Mouse (Mus musculus): ENCODE results near the gene Crisp1. TPM values are rescaled to one million over a fixed set of nuclear protein-coding genes. Genes with fewer than 3 reads are reported as not detected.

Gene Crisp1
- polyA plus RNA-seq (2015; fragmentation: Nextera tagmentation; extraction: Ambion mirVana): 0.58 and 1.5 TPM in 2 replicates

DNA sequence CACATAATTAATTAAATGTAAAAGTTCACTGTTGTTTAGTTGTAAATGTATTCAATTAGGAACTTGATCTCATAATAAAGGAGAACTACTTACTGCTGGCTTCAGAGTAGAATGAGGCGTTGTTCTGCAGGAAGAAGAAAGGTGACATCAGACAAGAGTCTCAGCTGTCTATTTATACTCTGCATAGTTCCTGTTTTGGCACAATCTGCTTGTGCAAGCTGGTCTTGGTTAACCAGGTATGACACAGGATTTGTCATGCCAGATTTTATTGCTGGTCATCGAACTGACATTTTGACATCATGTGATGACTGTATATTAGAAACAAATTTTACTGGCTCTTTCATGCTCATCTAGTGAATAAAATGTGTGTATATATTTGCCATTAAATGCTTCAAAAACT, at the start of gene Crisp1:
Crisp1 (minus strand) TSS at position 146 of the 400 bp plus-strand sequence.
- H3K27me3 ChIP-seq (ENCODE audit: control insufficient read depth, insufficient read depth, low read length): no peaks in the 10 kb centered on the region
- H3K9ac ChIP-seq (ENCODE audit: low read length): no peak within 1 kb of the TSS
- ATAC-seq (ENCODE audit: insufficient read depth, low FRiP score): no peak
- no peak within 1 kb of the TSS for H3K27ac ChIP-seq (ENCODE audit: low read length)
- H3K4me2 ChIP-seq (ENCODE audit: low read depth, low read length): no peak within 1 kb of the TSS
- WGBS: 68% methylated on average over 2 of the region's 2 CpGs
- H3K4me1 ChIP-seq (ENCODE audit: control insufficient read depth, insufficient read depth, low read length): no peaks in the 10 kb centered on the region
- no peak within 1 kb of the TSS for H3K4me3 ChIP-seq (replicated peaks; ENCODE audit: low read length)
- H3K9me3 ChIP-seq (replicated peaks; ENCODE audit: control insufficient read depth, low read length): no peaks in the 10 kb centered on the region
- H3K36me3 ChIP-seq (ENCODE audit: control insufficient read depth, insufficient read depth, low read length): no peaks in the 10 kb centered on the region

GRCm38 (mm10) chr17:40342497-40343009, 23.5 kb upstream of the Crisp1 start:
- Histone ChIP-seq H3K4me3 (replicated peaks; ENCODE audit: low read length) (no peak overlapping the region), H3K4me2 (ENCODE audit: low read depth, low read length) (no peak overlapping the region), H3K9ac (ENCODE audit: low read length) (no peak overlapping the region), H3K4me1 (ENCODE audit: control insufficient read depth, insufficient read depth, low read length) (no peaks in the 10 kb centered on the region), H3K36me3 (ENCODE audit: control insufficient read depth, insufficient read depth, low read length) (no peaks in the 10 kb centered on the region), H3K9me3 (replicated peaks; ENCODE audit: control insufficient read depth, low read length) (no peaks in the 10 kb centered on the region), H3K27me3 (ENCODE audit: control insufficient read depth, insufficient read depth, low read length) (no peaks in the 10 kb centered on the region), H3K27ac (ENCODE audit: low read length) (no peak overlapping the region)
- no peak for ATAC-seq (ENCODE audit: insufficient read depth, low FRiP score)
- WGBS: 69% methylated on average over 3 of the region's 3 CpGs

- WGBS: 69% methylated on average over 2 of the region's 2 CpGs
- no peaks in the 10 kb centered on the region for H3K4me1 ChIP-seq (ENCODE audit: control insufficient read depth, insufficient read depth, low read length)
- ATAC-seq (ENCODE audit: insufficient read depth, low FRiP score): no peak
- no peak overlapping the region for H3K9ac ChIP-seq (ENCODE audit: low read length)
- H3K27me3 ChIP-seq (ENCODE audit: control insufficient read depth, insufficient read depth, low read length): no peaks in the 10 kb centered on the region
- no peak overlapping the region for H3K27ac ChIP-seq (ENCODE audit: low read length)
- H3K4me3 ChIP-seq (replicated peaks; ENCODE audit: low read length): no peak overlapping the region
- H3K9me3 ChIP-seq (replicated peaks; ENCODE audit: control insufficient read depth, low read length): no peaks in the 10 kb centered on the region
- no peak overlapping the region for H3K4me2 ChIP-seq (ENCODE audit: low read depth, low read length)
- H3K36me3 ChIP-seq (ENCODE audit: control insufficient read depth, insufficient read depth, low read length): no peaks in the 10 kb centered on the region
Measured at GRCm38 (mm10) chr17:40285435-40285834, 33.6 kb downstream of the Crisp1 start.

DNA sequence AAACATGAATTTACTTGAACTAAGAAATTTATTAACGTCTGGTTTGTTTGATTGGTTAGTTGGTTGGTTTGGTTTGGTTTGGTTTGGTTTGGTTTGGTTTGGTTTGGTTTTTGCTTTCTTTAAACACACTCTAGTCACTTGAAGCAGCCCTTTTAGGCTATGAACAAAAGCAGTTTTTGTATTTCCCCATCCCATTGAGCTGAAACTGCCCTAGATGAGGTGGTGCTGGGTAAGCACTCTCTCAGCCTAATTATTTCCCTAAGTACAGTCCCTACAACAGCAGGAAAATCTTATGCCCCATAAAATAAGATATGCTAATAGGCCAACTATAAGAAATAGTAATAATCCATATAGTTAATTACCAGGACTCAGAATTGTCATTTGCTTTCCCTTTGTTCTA, 43.5 kb downstream of the Crisp1 start:
- Histone ChIP-seq H3K27me3 (ENCODE audit: control insufficient read depth, insufficient read depth, low read length) (no peaks in the 10 kb centered on the region), H3K4me2 (ENCODE audit: low read depth, low read length) (no peak overlapping the region), H3K27ac (ENCODE audit: low read length) (no peak overlapping the region), H3K4me3 (replicated peaks; ENCODE audit: low read length) (no peak overlapping the region), H3K9me3 (replicated peaks; ENCODE audit: control insufficient read depth, low read length) (no peaks in the 10 kb centered on the region), H3K4me1 (ENCODE audit: control insufficient read depth, insufficient read depth, low read length) (no peaks in the 10 kb centered on the region), H3K36me3 (ENCODE audit: control insufficient read depth, insufficient read depth, low read length) (no peaks in the 10 kb centered on the region), H3K9ac (ENCODE audit: low read length) (no peak overlapping the region)
- 58% methylated on average over 1 of the region's 1 CpGs for WGBS
- no peak for ATAC-seq (ENCODE audit: insufficient read depth, low FRiP score)

DNA sequence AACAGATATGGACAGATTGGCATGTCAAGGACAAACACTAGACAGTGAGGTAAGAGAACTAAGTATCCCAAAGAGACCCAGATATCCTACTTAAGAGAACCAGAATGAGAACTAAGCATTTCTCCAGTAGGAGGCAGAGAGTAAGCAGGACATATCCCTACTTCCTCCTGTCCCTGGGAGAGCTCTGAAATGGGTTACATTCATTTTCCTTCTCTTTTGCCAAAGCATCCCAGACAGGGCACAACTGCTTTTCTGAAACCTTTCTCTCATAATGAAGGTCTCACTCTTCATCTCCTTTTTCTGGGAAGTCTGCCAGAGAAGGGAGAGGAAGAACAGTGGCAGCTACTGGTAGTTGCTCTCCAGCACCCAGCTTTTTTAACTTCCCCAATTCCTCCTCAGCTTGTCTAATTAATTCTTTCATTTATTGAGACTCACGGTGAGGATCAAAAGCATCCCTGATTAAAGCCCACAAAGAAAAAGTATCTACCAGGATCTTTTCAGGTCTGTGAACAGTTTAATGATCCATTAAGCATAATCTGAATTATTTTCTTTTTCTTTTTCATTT, 44.0 kb downstream of the Crisp1 start:
- WGBS: 58% methylated on average over 1 of the region's 1 CpGs
- Histone ChIP-seq H3K9ac (ENCODE audit: low read length) (no peak overlapping the region), H3K27ac (ENCODE audit: low read length) (no peak overlapping the region), H3K36me3 (ENCODE audit: control insufficient read depth, insufficient read depth, low read length) (no peaks in the 10 kb centered on the region), H3K9me3 (replicated peaks; ENCODE audit: control insufficient read depth, low read length) (no peaks in the 10 kb centered on the region), H3K4me1 (ENCODE audit: control insufficient read depth, insufficient read depth, low read length) (no peaks in the 10 kb centered on the region), H3K4me3 (replicated peaks; ENCODE audit: low read length) (no peak overlapping the region), H3K27me3 (ENCODE audit: control insufficient read depth, insufficient read depth, low read length) (no peaks in the 10 kb centered on the region), H3K4me2 (ENCODE audit: low read depth, low read length) (no peak overlapping the region)
- no peak for ATAC-seq (ENCODE audit: insufficient read depth, low FRiP score)

GRCm38 (mm10) chr17:40252487-40252886, 66.5 kb downstream of the Crisp1 start:
- H3K27me3 ChIP-seq (ENCODE audit: control insufficient read depth, insufficient read depth, low read length): no peaks in the 10 kb centered on the region
- no peak overlapping the region for H3K27ac ChIP-seq (ENCODE audit: low read length)
- H3K4me2 ChIP-seq (ENCODE audit: low read depth, low read length): no peak overlapping the region
- no peak overlapping the region for H3K4me3 ChIP-seq (replicated peaks; ENCODE audit: low read length)
- H3K4me1 ChIP-seq (ENCODE audit: control insufficient read depth, insufficient read depth, low read length): no peaks in the 10 kb centered on the region
- ATAC-seq (ENCODE audit: insufficient read depth, low FRiP score): no peak
- no peak overlapping the region for H3K9ac ChIP-seq (ENCODE audit: low read length)
- no peaks in the 10 kb centered on the region for H3K9me3 ChIP-seq (replicated peaks; ENCODE audit: control insufficient read depth, low read length)
- H3K36me3 ChIP-seq (ENCODE audit: control insufficient read depth, insufficient read depth, low read length): no peaks in the 10 kb centered on the region
- WGBS: 74% methylated on average over 1 of the region's 1 CpGs

Other genes starting within 250 kb of the Crisp1 start
- not detected in 2 replicates for gene AC192777.2, start 223.8 kb downstream of the Crisp1 start, polyA plus RNA-seq (2015; fragmentation: Nextera tagmentation; extraction: Ambion mirVana)
- gene Pgk2, start 110.6 kb downstream of the Crisp1 start, polyA plus RNA-seq (2015; fragmentation: Nextera tagmentation; extraction: Ambion mirVana): not detected in 2 replicates
- gene Crisp3, start 76.9 kb downstream of the Crisp1 start, polyA plus RNA-seq (2015; fragmentation: Nextera tagmentation; extraction: Ambion mirVana): not detected in 2 replicates
- gene Esp8, start 200.8 kb upstream of the Crisp1 start, polyA plus RNA-seq (2015; fragmentation: Nextera tagmentation; extraction: Ambion mirVana): 1.4 and 1.5 TPM in 2 replicates
- not detected in 2 replicates for gene Esp6, start 242.3 kb upstream of the Crisp1 start, polyA plus RNA-seq (2015; fragmentation: Nextera tagmentation; extraction: Ambion mirVana)